Mouse (Mus musculus) hindbrain, embryonic 14.5 days (tissue): Measurements from ENCODE around the gene Ropn1l. TPM values are rescaled to one million over a fixed set of nuclear protein-coding genes. Genes with fewer than 3 reads are reported as not detected.

Experiments
- ATAC-seq: fragments of 200-750 bp; cut with Nextera tagmentation; 2 replicates; pipeline ENCODE4 v1.8.0; 2017; ENCODE audit warnings: moderate number of reproducible peaks, mild to moderate bottlenecking, moderate TSS enrichment, moderate library complexity; ENCODE audit not compliant: low FRiP score
- DNase-seq: peaks from one replicate; pipeline ENCODE4 v3.0.0-alpha.2; 2015; ENCODE audit warnings: low spot score
- H3K27ac ChIP-seq: fragments of 300-500 bp; sonication (generic); 2 replicates; pipeline ENCODE4 v1.5.1; 2014; ENCODE audit warnings: mild to moderate bottlenecking, moderate library complexity
- H3K27me3 ChIP-seq: fragments of 300-500 bp; sonication (generic); 2 replicates; pipeline ENCODE4 v1.6.1; 2014; ENCODE audit warnings: mild to moderate bottlenecking, low read length, mixed read lengths; ENCODE audit not compliant: control insufficient read depth, insufficient read depth
- H3K36me3 ChIP-seq: fragments of 300-500 bp; sonication (generic); replicated peaks from 2 replicates; pipeline ENCODE4 v1.6.1; 2014; ENCODE audit not compliant: control insufficient read depth, insufficient read depth
- H3K4me1 ChIP-seq: fragments of 300-500 bp; sonication (generic); replicated peaks from 2 replicates; pipeline ENCODE4 v1.6.1; 2014; ENCODE audit warnings: antibody characterized with exemption, low read length, mixed read lengths; ENCODE audit not compliant: control insufficient read depth, insufficient read depth
- H3K4me2 ChIP-seq: fragments of 300-500 bp; sonication (generic); replicated peaks from 2 replicates; pipeline ENCODE4 v1.6.1; 2014; ENCODE audit warnings: mild to moderate bottlenecking, moderate library complexity
- H3K4me3 ChIP-seq: fragments of 300-500 bp; sonication (generic); replicated peaks from 2 replicates; pipeline ENCODE4 v1.5.1; 2014; ENCODE audit warnings: mild to moderate bottlenecking, low read length
- H3K9ac ChIP-seq: fragments of 300-500 bp; sonication (generic); 2 replicates; pipeline ENCODE4 v1.6.1; 2014
- H3K9me3 ChIP-seq: fragments of 300-500 bp; sonication (generic); 2 replicates; pipeline ENCODE4 v1.6.1; 2016; ENCODE audit warnings: low read length; ENCODE audit not compliant: control insufficient read depth
- WGBS: fragments of 180-500 bp; shearing (Covaris S2); extraction: QIAGEN DNeasy Blood & Tissue Kit; methylation state at CpG from one replicate; pipeline ENCODE4 v1.1.7; 2014; 5-methylcytosine and 5-hydroxymethylcytosine counted together
- polyA plus RNA-seq: library from polyadenylated mRNA; unstranded; fragments of >200 nt; fragmentation: Nextera tagmentation; extraction: Ambion mirVana; gene quantifications from 2 replicates; pipeline ENCODE4 v1.2.1, GENCODE M21; 2014

Ropn1l gene
- polyA plus RNA-seq, 1 experiment from 2014 or later = 2.8 TPM

DNA sequence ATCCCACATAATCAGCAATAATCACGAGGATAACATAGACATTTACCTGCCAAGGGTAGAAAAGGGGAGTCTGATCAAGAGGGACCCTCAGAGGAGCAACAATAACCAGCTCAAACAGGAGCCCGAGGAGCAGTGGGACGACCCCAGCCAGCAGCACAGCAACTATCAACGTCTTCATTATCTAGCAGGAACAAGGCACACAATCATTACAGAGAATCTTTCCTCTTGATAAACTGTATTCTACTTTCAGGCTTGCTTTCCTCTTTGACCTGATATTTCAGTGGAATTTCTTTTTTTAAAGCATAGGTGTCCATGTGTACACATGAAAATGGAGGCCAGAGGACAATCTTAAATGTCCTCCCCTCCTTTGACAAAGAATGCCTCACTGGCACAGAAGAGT lies 16.0 kb upstream of the Ropn1l start:
- Histone ChIP-seq H3K9ac (no peak overlapping the region), H3K4me3 (no peak overlapping the region), H3K36me3 (peaks cover 78% of the 10 kb centered on the region), H3K9me3 (no peaks in the 10 kb centered on the region), H3K27ac (no peak overlapping the region), H3K4me1 (no peaks in the 10 kb centered on the region), H3K4me2 (no peak overlapping the region), H3K27me3 (no peaks in the 10 kb centered on the region)
- ATAC-seq (no peak), DNase-seq (no peak)
- WGBS = 91% methylated on average over 4 of the region's 4 CpGs

- Histone ChIP-seq H3K36me3 (peaks cover 78% of the 10 kb centered on the region), H3K27me3 (no peaks in the 10 kb centered on the region), H3K4me3 (no peak overlapping the region), H3K4me2 (no peak overlapping the region), H3K4me1 (no peaks in the 10 kb centered on the region), H3K27ac (no peak overlapping the region), H3K9ac (no peak overlapping the region), H3K9me3 (no peaks in the 10 kb centered on the region)
- no peak for ATAC-seq
- 93% methylated on average over 5 of the region's 5 CpGs for WGBS
- DNase-seq = no peak
Measured at GRCm38 (mm10) chr15:31468806-31469205, 15.3 kb upstream of the Ropn1l start.

DNA sequence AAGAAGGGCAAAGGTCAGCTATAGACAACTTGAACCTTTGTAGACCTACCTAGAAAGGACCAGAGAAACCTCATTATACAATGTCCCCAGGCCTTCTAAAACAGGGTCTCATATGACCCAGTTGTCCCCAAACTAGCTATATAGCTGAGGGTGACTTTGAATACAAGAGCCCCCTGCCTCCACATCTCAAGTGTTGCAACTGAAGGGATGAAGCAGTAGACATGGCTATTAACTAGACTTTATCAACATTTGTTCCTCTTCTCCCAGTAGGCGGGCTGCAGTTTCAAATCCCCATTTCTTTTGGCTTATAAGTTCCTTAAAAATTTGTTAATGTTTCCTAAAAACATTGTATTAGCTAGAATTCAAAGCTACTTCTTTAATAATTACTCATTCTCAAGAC lies 13.2 kb upstream of the Ropn1l start:
- WGBS = 100% methylated on average over 1 of the region's 1 CpGs
- H3K4me1 ChIP-seq = no peaks in the 10 kb centered on the region

DNA sequence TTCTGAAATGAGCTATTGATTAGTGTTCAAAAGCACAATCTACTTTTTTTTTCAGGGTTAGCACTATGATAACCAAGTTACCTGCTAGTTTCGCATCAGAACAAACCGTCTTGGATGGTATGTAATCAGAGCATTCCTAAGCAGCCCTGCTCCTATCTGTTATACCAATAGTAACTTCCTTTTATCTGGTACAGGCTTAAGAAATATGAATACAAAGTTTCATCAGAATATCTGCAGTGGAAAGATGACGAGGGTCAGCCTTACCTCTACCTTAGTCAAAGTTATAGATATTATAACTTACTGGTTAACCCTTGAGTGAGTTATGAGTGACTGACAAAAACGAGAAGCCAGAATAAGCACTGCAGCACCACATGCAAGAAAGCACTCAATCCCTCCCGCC lies 12.8 kb upstream of the Ropn1l start:
- no peaks in the 10 kb centered on the region for H3K4me1 ChIP-seq
- H3K4me2 ChIP-seq = no peak overlapping the region
- no peak overlapping the region for H3K9ac ChIP-seq
- H3K4me3 ChIP-seq = no peak overlapping the region
- WGBS = 91% methylated on average over 5 of the region's 5 CpGs
- no peaks in the 10 kb centered on the region for H3K9me3 ChIP-seq
- ATAC-seq = no peak
- no peak for DNase-seq
- no peaks in the 10 kb centered on the region for H3K27me3 ChIP-seq
- peaks cover 88% of the 10 kb centered on the region for H3K36me3 ChIP-seq
- H3K27ac ChIP-seq = no peak overlapping the region

More for the DNA sequence above, 13.2 kb upstream of the Ropn1l start:
- Histone ChIP-seq H3K9ac (no peak overlapping the region), H3K27ac (no peak overlapping the region), H3K9me3 (no peaks in the 10 kb centered on the region), H3K4me3 (no peak overlapping the region), H3K36me3 (peaks cover 88% of the 10 kb centered on the region), H3K27me3 (no peaks in the 10 kb centered on the region), H3K4me2 (no peak overlapping the region)
- ATAC-seq (no peak), DNase-seq (no peak)

DNA sequence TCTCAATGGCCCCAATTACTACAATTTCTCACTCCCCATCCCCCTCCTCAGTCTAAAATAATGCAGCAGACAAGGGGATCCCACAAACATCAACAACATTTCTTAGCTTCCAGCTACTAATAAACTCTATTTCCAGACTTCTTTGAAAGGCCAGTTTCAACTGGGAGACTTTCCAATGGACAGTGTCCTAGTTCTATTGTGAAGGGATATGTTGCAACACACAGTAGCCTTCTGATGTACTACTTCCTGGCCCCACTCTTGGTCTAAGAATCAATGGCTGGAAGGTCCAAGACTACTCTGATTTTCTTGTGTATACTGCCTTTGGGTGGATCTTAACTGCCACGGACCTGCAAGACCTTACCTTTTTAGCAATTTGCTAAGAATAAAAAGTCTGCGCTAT lies 12.3 kb upstream of the Ropn1l start:
- Histone ChIP-seq H3K36me3 (peaks cover 90% of the 10 kb centered on the region), H3K4me1 (no peaks in the 10 kb centered on the region), H3K27ac (no peak overlapping the region), H3K9ac (no peak overlapping the region), H3K4me3 (no peak overlapping the region), H3K9me3 (no peaks in the 10 kb centered on the region), H3K4me2 (no peak overlapping the region), H3K27me3 (no peaks in the 10 kb centered on the region)
- ATAC-seq (no peak), DNase-seq (no peak)
- 99% methylated on average over 2 of the region's 2 CpGs for WGBS

- WGBS = 84% methylated on average over 2 of the region's 2 CpGs
- Histone ChIP-seq H3K4me2 (no peak overlapping the region), H3K4me3 (no peak overlapping the region), H3K4me1 (no peaks in the 10 kb centered on the region), H3K9ac (no peak overlapping the region), H3K9me3 (no peaks in the 10 kb centered on the region), H3K27me3 (no peaks in the 10 kb centered on the region), H3K27ac (no peak overlapping the region), H3K36me3 (peaks cover 92% of the 10 kb centered on the region)
- ATAC-seq (no peak), DNase-seq (no peak)
Measured at GRCm38 (mm10) chr15:31460571-31460970, 7.0 kb upstream of the Ropn1l start.

DNA sequence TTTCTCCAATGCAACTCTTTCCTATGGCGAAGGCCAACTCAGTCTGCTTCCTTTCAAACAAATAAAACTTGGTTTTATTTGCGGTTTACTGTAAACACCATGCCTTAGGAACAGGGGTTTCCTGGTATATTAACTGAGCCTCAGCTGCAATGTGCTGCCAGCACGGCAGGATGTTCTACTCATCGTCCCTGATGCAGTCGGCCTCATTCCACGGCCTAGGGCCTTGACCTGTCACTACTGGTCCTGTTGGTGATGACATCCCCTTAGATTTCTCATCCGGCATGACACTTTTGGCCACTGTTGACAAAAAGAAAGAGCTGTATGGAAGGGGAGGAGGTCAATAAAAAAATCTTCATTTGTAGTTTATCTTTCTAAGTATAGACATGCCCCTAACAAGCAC lies 4.5 kb upstream of the Ropn1l start:
- Histone ChIP-seq H3K4me3 (no peak overlapping the region), H3K9me3 (no peaks in the 10 kb centered on the region), H3K4me1 (no peaks in the 10 kb centered on the region; the same call in 1 of the 2 replicates), H3K27me3 (no peaks in the 10 kb centered on the region), H3K36me3 (peaks cover 68% of the 10 kb centered on the region), H3K27ac (no peak overlapping the region), H3K9ac (no peak overlapping the region), H3K4me2 (no peak overlapping the region)
- ATAC-seq (no peak), DNase-seq (no peak)
- WGBS = 86% methylated on average over 7 of the region's 7 CpGs

DNA sequence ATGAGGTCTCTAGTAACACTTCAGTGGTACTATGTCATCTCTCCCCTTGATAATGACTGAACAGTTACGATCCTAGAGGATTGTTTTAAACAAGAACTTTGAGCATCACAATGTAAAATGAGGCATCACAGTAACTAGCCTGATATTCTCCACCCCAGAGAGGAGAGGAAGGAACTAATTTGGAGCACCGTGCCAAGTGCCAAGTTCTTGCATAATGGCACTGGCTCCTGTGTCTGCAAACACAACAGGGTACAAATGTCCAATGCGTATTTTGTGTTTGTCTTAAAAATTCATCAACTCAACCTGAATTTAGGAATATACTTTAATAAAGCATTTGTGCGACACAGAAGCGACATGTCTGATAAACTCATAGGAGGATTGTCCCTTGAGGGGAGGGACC lies 2.8 kb upstream of the Ropn1l start:
- Histone ChIP-seq H3K9me3 (no peaks in the 10 kb centered on the region), H3K4me3 (no peak overlapping the region), H3K36me3 (peaks cover 51% of the 10 kb centered on the region), H3K4me2 (no peak overlapping the region), H3K27me3 (no peaks in the 10 kb centered on the region), H3K9ac (no peak overlapping the region), H3K27ac (no peak overlapping the region), H3K4me1 (peaks cover 6% of the 10 kb centered on the region)
- no peak for ATAC-seq
- DNase-seq = no peak
- 91% methylated on average over 5 of the region's 5 CpGs for WGBS

- H3K4me1 ChIP-seq = peaks cover 6% of the 10 kb centered on the region
- DNase-seq (no peak), ATAC-seq (no peak)
- H3K27ac ChIP-seq = no peak overlapping the region
- H3K4me3 ChIP-seq = no peak overlapping the region
- H3K36me3 ChIP-seq = peaks cover 36% of the 10 kb centered on the region
- no peaks in the 10 kb centered on the region for H3K27me3 ChIP-seq
- no peak overlapping the region for H3K4me2 ChIP-seq
- no peak overlapping the region for H3K9ac ChIP-seq
- WGBS = 82% methylated on average over 7 of the region's 7 CpGs
- no peaks in the 10 kb centered on the region for H3K9me3 ChIP-seq
Measured at GRCm38 (mm10) chr15:31454861-31455295, 1.3 kb upstream of the Ropn1l start.
